Mouse (Mus musculus) megakaryocyte-erythroid progenitor cell, adult 5-6 weeks (primary cell): Measurements from ENCODE around the gene Acod1. TPM values are rescaled to one million over a fixed set of nuclear protein-coding genes. Genes with fewer than 3 reads are reported as not detected.

Experiments used
- ATAC-seq: replicated peaks from 2 replicates; pipeline ENCODE4 v1.8.0; 2016; ENCODE audit warnings: mild to moderate bottlenecking, inconsistent platforms; ENCODE audit not compliant: severe bottlenecking, poor library complexity, low FRiP score, low TSS enrichment
- total RNA-seq, 2 experiments: library from RNA; stranded (forward) in 1 of 2; stranded (reverse) in 1 of 2; fragments of 200-1000, 215-1000 nt in 1 of 2; fragments of >200 nt in 1 of 2; fragmentation: Nextera tagmentation in 1 of 2; gene quantifications; 2 replicates each; pipeline ENCODE4 v1.2.3; 2014 to 2017

Gene Acod1
- total RNA-seq, 2 experiments from 2014 or later, result 0.33 TPM; not detected in 1

GRCm38 (mm10) chr14:103098213-103098586 is 51.4 kb downstream of the Acod1 start:
- no peak for ATAC-seq

GRCm38 (mm10) chr14:103098587-103099235 is 51.9 kb downstream of the Acod1 start:
- peak; percentile 64 for ATAC-seq

DNA sequence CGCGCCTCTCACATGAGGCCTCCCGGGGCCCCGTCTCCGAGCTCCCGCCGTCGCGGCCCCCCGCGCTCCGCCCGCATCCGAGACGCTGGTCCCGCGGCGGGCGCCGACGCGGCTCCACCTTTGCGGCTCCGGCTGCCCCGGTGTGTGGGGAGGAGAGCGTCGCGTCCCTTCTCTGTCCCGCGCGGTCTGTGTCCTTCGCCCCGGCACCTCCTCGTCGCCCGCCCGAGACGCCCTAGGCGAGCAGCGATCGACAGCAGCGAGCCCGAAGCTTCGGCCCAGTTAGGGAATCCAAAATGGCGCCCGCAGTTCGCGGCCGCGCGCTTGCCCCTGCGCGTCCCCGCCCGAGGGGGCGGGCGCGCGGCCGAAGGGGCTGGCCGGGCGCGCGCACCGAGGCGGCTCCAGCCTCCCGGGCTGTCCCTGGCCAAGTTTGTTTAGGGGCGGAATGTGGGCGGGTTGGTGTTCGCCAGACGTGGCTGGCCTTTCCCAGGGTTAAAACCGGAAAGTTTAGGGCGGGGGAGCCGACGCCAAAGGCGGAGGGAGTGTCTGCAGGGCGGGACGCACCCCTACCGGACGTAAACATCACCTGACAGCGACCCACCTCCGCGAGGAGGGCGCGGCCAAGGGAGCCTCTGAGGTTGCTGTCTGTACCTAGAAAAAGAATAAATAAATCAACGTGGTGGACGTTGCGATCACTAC is 52.6 kb downstream of the Acod1 start, which contains the start of gene Fbxl3:
Gene Fbxl3 (minus strand): TSS at position 329 of the 696 bp plus-strand sequence.
- peak; percentile 95 for ATAC-seq

DNA sequence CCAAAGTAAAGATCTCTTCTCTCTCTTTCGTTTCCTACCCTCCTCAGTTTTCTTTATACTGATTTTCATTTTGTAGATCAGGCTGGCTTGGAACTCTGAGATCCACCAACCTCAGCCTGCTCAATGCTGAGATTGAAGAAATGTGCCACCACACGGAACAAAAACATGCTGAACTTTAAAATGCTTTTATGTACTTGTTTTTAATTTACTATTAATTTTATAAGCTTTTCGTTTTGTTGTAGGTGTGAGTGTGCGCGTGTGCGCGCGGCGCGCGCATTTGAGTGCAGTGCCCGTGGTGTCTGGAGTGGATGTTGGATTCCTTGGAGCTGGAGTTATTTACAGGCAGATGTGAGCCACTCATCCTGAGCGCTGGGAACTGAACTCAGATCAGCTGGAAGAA is 53.5 kb downstream of the Acod1 start:
- ATAC-seq, result no peak

DNA sequence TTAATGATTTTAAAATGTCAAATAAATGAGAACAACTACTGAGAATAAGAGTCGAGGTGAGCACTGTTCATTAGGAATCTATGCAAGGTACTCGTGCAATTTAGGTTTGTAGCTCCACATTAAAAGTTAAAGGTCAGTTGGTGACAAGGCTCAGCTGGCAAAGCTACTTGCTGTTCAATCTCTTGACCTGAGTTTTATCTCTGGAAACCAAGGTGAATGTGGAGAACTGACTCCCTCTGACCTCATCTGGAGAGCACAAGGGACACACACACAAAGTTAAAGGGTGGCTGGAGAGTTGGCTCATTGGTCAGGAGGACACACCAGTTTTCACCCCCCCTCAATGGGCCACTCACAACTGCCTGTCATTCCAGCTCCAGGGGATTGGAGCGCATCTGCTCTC is 54.4 kb downstream of the Acod1 start:
- no peak for ATAC-seq

- no peak for ATAC-seq
Measured at GRCm38 (mm10) chr14:103102246-103102645, 55.5 kb downstream of the Acod1 start.

GRCm38 (mm10) chr14:103102731-103103335 is 56.1 kb downstream of the Acod1 start:
- ATAC-seq, result no peak

Other genes starting within 250 kb of the Acod1 start
- 6.3 and 7.1 TPM in 2 replicates for gene Kctd12, start 64.3 kb upstream of the Acod1 start, total RNA-seq (2014; fragmentation: Nextera tagmentation)
- 13.8 and 19.0 TPM in 2 replicates for gene Kctd12, start 64.3 kb upstream of the Acod1 start, total RNA-seq (2017)
- 9.3 and 15.8 TPM in 2 replicates for gene Cln5, start 23.2 kb downstream of the Acod1 start, total RNA-seq (2014; fragmentation: Nextera tagmentation)
- gene Cln5, start 23.2 kb downstream of the Acod1 start, total RNA-seq (2017), result 15.6 and 19.8 TPM in 2 replicates
- gene Fbxl3, start 52.6 kb downstream of the Acod1 start, total RNA-seq (2014; fragmentation: Nextera tagmentation), result 22.4 and 36.2 TPM in 2 replicates
- gene Fbxl3, start 52.6 kb downstream of the Acod1 start, total RNA-seq (2017), result 31.8 and 85.5 TPM in 2 replicates